Mouse (Mus musculus) heart, postnatal 0 days (tissue): ENCODE data around the gene Ccdc6.

Experiments used
- CTCF ChIP-seq: IDR thresholded peaks from 2 replicates; pipeline ENCODE4 v1.5.1; 2016; ENCODE audit warnings: antibody characterized with exemption, control low read depth, low read depth
- EP300 ChIP-seq: IDR thresholded peaks from 2 replicates; pipeline ENCODE4 v1.6.1; 2016; ENCODE audit warnings: antibody characterized with exemption, low read depth

- TF ChIP-seq CTCF (no peak), EP300 (no peak)
Measured at GRCm38 (mm10) chr10:70065191-70065590, 31.7 kb upstream of the Ccdc6 start.
